Mouse (Mus musculus) G1E (cell line): ENCODE data around the gene Nthl1.

ENCODE experiments used
- CTCF ChIP-seq: IDR thresholded peaks from 2 replicates; pipeline ENCODE4 v1.5.1; 2012; ENCODE audit warnings: low read depth, low read length, inconsistent platforms, mixed read lengths
- GATA1 ChIP-seq: IDR thresholded peaks from 2 replicates; pipeline ENCODE4 v1.6.1; 2012; ENCODE audit warnings: borderline replicate concordance, low read length, inconsistent platforms, mixed read lengths
- POLR2AphosphoS5 ChIP-seq: IDR thresholded peaks from 2 replicates; pipeline ENCODE4 v1.6.1; 2012; ENCODE audit warnings: low read depth, low read length, inconsistent platforms; ENCODE audit not compliant: insufficient replicate concordance
- TAL1 ChIP-seq: conservative IDR thresholded peaks from 2 replicates; pipeline ENCODE4 v1.6.1; 2012; ENCODE audit warnings: low read depth, low read length, inconsistent platforms, mixed read lengths

DNA sequence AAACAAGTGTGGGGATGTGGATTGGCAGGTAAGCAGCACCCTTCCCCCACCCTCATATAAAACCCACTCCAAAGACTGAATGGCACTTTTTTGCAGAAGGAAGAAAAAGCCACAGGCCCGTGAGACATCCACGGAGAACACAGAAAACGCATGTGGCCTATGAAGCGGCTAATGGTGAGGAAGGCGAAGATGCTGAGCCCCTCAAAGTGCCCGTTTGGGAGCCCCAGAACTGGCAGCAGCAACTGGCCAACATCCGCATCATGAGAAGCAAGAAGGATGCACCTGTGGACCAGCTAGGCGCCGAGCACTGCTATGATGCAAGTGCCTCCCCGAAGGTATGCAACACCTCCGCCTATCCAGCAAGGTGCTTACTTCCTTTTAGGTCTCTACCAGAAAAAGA is 1.4 kb downstream of the Nthl1 start:
- TF ChIP-seq CTCF (no peak), TAL1 (no peak), POLR2AphosphoS5 (no peak), GATA1 (no peak)
